Mouse (Mus musculus) left cerebral cortex, adult 11 months (tissue): ENCODE data around the gene Tnip1.
"Not testable (repeated sequence)": the region's sequence is repeated elsewhere in the genome, so short reads cannot be mapped to it uniquely, and the experiment has no call there.

Experiments
- DNase-seq: peaks from one replicate; pipeline ENCODE4 v3.0.0; 2022; ENCODE audit warnings: low spot score

Gene Tnip1

GRCm38 (mm10) chr11:54909273-54909672 lies 53.4 kb downstream of the Tnip1 start:
- no peak for DNase-seq

GRCm38 (mm10) chr11:54907259-54907658 lies 55.5 kb downstream of the Tnip1 start:
- no peak for DNase-seq

GRCm38 (mm10) chr11:54906466-54906865 lies 56.3 kb downstream of the Tnip1 start:
- no peak for DNase-seq

GRCm38 (mm10) chr11:54905931-54906330 lies 56.8 kb downstream of the Tnip1 start:
- no peak for DNase-seq

DNA sequence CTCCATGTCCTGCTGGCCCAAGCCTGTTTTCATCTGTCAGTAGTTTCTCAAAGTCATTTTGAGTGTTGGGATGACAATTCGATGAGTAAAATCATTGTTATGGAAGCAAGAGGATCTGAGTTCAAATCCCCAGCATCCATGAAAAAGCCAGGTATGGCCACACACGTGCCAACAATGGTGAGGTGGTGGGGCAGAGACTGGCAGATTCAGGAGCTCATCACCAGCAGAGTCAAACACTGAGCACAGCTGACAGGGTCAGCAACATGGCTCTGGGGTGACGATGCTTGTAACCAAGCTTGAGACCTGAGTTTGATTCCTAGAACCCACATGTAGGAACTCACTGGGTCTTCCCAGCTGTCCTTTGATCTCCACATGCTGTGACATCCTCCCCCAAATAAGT lies 57.6 kb downstream of the Tnip1 start:
- DNase-seq = no peak

DNA sequence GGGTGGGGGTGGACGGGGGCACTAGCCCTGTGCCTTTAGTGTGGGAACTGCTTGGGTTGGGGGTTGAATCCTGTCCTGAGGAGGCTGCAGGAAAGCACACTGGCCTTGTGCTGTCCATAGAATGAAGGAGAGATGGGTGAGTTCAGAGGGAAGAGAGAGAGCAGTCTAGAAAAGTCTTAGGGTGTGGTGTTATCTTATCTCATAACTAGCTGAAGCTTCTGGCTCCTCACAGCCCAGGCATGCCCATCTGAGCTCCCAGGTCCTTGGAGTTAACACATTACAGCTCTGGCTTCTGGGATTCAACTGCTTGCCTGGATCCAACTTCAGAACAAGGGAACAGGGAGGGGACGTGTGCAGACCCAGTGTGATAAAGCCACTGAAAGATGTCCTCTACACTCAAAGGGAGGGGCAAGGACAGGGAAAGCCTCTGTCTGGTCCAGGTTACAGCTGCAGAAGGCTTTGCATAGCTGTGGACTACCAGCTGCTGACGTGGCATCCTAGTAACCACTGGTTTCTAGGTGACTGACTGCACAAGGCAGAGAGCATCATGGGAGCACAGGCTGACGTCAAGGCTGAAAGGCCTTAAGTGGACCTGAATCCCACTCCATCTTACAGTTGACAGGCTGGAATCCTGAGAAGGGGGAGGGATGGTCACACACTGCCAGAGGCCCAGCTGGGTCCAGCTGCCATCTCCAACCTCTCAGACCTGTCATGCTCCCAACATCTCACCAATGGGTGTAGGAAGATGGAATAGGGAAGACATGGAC lies 58.6 kb downstream of the Tnip1 start:
- DNase-seq = no peak

DNA sequence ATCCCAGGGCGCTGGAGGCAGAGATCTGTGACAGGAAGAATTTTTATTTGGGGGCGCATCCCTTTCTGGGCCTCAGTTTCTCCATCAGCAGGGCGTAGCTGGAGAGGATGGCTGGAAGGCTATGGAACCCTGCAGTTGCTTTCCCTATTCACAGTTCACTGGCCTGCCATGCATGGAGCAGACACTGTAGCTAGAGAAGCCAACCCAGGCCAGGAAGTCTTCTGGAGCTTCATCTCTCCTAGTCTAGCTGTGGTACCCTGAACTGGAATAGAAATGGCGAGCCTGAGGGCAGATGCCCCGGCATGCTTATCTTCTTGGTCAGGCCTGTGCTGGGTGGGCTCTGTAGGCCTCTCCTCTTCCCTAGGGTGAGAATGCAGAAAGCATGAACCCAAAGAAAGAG lies 59.4 kb downstream of the Tnip1 start:
- no peak for DNase-seq

GRCm38 (mm10) chr11:54902333-54903323 lies 60.1 kb downstream of the Tnip1 start, which contains the start of gene Gpx3:
Gene Gpx3 (plus strand): TSS chr11:54902453.
- DNase-seq = no peak

DNA sequence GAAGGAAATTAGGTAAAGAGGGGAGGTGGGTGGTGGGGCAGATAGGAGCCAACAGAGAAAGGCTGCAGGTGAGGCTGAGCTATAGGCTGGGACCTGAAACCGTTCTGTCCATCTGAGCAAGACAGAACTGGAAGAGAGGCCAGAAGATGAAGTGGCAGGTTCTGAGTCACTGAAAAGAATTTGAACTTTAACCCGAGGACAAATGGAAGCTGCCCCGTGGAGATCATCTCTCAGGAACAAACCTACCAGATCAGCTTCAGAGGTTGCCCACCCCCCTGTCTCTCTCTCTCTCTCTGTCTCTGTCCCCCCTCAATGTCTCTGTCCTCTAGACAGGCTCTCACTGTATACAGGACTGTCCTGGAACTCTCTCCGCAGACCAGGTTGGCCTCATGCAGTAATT lies 63.1 kb downstream of the Tnip1 start:
- no peak for DNase-seq

DNA sequence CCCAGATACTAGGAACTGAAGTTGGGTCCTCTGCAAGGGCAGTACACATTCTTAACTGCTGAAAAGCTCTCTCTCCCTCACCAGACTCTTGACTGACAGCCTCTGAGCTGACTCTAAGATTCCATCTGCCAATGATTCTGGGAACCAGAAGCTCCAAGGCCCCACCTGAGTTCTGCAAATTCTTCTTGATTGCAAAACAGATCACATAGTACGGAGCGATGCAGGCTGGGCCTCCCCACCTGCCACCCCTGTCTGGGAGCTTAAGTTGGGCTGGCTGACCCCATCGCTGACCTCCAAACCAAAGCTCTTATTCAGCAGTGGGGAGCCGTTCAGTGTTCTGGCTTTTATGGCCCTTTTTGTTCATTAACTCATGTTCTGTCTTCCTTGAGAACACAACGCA lies 65.2 kb downstream of the Tnip1 start:
- DNase-seq = no peak

DNA sequence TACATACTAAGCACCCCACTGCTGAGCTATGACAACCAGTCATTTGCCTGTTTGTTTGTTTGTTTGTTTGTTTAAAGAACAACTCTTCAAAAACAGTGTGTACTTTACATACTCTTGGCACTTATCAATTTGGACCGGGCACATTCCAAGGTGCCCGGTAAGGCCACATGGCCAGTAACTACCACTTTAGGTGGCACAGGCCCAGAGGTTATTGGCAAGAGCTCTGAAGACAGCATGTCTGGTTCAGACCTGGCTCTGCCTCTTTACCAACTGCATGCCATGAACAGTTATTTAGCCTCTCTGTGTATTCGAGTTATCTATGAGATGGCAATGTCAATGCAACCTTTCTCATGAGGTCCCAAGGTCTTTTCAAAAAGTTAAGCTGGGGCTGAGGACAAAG lies 66.1 kb downstream of the Tnip1 start:
- DNase-seq = not testable (repeated sequence)

DNA sequence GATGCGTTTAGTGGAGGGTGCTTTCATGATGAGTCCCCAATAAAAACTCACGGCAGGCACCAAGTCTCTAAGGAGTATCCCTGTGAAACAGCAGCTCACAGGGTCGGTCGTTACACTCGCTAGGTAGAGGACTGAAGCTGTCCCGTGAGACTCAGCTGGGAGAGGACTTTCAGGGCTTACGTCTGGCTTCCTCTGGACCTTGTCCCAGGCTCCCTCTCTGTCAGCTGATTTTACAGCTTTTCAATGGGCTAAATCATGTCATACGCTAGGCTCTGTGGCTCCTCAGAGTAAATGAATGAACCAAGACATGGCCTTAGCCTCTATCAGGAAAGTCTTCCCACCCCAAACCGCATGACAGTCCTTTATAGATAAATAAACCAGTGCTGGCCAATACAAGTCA lies 68.1 kb downstream of the Tnip1 start:
- DNase-seq = no peak

DNA sequence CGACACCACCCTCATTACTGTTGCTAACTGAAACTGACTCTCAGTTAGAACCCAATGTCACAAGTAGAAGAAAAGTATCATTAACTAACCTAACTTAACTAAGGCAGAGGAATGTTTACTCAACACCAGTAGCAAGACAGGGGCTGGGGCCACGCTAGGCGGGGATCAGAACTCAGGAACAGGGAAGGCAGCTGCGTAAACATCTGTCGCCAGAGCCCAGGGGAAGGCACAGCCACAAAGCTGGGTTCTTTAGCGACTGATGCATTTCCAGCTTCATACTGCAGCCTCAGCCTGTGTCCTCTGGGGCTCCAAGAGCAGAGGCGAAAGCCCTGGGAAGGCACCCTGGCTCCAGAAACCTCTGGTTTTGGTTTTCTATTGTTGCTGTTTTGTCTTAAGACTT lies 70.6 kb downstream of the Tnip1 start:
- DNase-seq = no peak

- DNase-seq = no peak
Measured at GRCm38 (mm10) chr11:54891341-54891740, 71.4 kb downstream of the Tnip1 start.

GRCm38 (mm10) chr11:54887927-54888326 lies 74.8 kb downstream of the Tnip1 start:
- no peak for DNase-seq

GRCm38 (mm10) chr11:54885406-54885805 lies 77.3 kb downstream of the Tnip1 start:
- no peak for DNase-seq

DNA sequence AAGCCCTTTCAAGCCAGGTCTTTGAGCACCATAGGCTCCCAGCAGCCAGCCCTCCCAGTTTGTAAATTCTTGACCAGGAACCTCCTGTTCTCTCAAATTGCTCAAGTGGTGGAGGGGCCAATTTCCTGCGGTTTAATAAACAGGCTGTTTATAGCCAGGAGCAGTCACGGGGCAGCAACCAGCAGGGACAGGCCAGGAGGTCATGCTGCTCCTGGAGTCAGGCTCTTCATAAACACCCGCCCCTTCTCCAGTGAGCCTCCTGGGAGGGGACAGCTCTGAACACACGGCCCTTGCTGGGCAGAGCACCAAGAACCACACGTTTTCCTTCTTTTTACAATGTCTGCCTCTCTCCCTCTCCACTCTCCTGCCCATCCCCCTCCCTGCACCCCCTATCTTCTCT lies 77.8 kb downstream of the Tnip1 start:
- no peak for DNase-seq

- DNase-seq = no peak
Measured at GRCm38 (mm10) chr11:54884197-54884828, 78.4 kb downstream of the Tnip1 start.

DNA sequence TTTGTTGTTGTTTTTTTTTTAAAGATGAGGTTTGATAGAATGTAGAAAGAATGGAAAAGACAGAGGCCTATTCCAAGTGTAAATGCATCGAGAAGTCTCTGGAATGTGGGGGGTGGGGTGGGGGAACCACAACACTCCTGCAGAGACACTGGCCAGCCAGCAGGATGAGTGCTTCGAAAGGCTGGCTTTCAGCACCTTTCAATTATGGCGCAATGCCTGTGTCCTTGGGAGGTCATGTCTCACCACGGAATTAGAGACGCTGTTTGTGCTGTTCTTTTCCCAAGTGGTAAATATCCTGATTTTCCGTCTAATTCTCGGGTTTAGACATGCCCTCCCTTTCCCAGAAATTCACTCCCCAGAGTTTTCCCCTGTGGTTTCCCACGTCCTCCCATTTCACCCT lies 80.0 kb downstream of the Tnip1 start:
- no peak for DNase-seq

- no peak for DNase-seq
Measured at GRCm38 (mm10) chr11:54881051-54881474, 81.7 kb downstream of the Tnip1 start.

DNA sequence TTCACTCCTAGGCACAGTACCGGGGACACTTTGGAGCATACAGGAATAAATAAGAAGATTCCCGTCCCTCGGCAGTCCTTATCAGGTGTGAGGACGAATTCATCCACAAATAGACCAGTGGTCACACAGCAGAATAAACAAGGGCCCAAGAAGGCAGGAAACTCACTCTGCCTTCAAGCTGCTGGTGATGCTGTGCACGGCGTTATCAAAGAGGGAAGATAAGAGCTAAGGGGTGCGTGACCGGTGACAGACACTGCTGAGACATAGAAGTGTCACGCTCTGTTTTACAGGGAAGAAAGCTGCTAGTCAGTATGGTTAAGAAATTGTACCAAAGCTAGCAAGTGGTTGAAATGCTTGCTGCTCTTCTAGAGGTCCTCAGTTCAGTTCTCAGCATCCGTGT lies 82.8 kb downstream of the Tnip1 start:
- DNase-seq = no peak

DNA sequence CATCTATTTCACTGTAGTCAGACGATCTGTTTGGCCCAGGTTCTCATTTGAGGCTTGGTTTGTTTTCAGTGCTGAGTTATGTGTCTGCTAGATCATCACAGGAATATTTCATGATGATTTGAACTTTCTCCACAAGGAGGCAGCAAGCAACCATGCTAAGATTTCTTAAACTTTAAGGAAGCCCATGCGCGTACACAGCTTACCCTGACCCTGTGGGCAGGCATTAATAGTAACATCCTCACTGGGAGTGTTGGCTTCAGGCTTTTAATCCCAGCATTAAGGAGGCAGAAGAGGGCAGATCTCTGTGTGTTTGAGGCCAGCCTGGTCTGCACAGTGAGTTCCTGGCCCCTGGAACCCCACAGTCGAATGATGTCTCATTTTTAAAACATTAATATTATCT lies 83.3 kb downstream of the Tnip1 start:
- DNase-seq = no peak

DNA sequence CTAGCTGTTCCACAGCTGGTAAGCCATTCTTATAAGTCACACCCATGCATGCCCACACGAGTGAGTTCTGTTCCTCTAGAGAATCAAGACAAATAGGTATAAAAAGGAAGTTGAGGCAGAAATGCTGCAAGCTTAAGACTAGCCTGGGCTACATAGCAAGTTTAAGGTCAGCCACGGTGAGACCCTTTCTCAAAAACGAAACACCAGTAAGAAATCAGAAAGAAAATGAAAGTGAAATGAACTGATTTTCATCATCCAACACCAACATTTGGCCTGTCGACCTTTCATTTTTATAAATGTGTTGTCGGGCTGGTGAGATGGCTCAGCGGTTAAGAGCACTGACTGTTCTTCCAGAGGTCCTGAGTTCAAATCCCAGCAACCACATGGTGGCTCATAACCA lies 83.8 kb downstream of the Tnip1 start:
- DNase-seq = no peak
